Mouse (Mus musculus) inflammation-experienced regulatory T-cells, adult 6 months (primary cell): ENCODE data around the gene Inpp5f. TPM values are rescaled to one million over a fixed set of nuclear protein-coding genes. Genes with fewer than 3 reads are reported as not detected.
"Not testable (repeated sequence)": the region's sequence is repeated elsewhere in the genome, so short reads cannot be mapped to it uniquely, and the experiment has no call there.

Source experiments
- ATAC-seq: one replicate; pipeline ENCODE4 v1.8.0; 2017
- polyA plus RNA-seq, 3 experiments: library from polyadenylated mRNA; unstranded; fragments of 100-300 nt; shearing (Covaris generic); gene quantifications; one replicate each; pipeline ENCODE4 v1.2.1; 2017

Inpp5f gene
- polyA plus RNA-seq, 3 experiments from 2014 or later = 25.9 to 56.5 (median 44.2) TPM

DNA sequence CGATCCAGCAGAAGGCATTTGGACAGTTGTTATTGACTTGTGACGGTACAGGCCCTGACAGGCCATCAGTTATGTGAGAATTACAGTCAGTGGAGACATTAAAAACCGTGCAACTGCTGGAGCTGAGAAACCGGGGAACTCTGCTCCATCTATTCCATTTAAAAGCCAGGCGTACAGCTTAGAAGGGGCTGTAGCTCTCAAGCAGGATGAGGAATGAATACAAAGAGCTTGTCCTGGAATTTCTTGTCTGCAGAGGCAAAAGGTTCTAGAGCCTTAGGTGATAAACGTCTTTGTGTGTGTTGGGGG lies 18.2 kb upstream of the Inpp5f start:
- no peak for ATAC-seq

DNA sequence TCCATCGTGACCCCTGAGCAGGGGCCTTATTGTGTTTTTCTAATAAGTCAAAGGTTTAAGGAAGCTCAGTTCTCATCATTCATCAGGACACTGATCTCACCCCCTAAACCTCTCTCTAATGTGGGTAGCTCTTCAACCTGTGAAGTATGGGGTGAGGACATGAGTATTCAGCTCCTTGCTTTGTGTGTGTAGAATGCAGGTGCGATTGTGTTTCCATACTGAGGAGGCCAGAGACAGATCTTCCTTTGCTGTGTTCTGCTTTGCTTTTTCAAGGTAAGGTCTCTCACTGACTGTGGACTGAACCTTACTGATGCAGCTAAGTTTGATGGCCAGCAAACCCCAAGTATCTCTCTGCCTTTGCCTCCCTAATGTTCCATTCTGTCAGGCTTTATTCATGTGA lies 14.9 kb upstream of the Inpp5f start:
- ATAC-seq = no peak

DNA sequence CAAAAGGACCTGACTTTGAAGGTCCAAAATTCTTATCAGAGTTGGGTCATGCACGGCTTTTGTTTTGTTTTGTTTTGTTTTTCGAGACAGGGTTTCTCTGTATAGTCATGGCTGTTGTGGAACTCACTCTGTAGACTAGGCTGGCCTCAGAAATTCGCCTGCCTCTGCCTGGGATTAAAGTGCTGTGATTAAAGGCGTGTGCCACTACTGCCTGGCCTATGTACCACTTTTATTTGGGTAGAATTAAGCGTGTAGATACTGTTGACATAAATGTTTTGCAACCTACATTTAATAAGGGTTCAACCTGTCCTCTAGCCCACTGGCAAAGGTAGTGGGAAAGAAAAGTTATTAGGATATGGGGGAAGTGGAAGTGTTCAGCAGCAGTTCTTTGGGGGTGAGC lies 12.1 kb upstream of the Inpp5f start:
- no peak for ATAC-seq

DNA sequence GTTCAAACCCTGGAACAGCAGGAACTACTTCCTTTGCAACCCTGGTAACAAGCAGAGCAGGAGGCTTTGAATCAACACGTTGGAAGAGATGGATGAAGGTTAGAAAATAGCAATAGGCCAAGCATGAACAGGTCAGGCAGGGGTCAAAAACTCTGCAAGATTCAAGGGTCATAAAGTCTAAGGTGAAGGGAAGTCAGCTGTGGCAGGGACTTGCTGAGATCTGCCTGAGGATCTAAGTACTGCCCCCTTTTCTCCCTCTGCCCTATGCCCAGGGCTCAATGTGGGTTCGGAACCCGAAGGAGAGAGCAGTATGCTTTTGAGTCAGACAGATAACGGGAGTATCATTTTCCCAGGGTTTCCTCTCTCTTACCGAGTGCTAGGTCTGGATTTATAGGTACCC lies 9.3 kb upstream of the Inpp5f start:
- no peak for ATAC-seq

DNA sequence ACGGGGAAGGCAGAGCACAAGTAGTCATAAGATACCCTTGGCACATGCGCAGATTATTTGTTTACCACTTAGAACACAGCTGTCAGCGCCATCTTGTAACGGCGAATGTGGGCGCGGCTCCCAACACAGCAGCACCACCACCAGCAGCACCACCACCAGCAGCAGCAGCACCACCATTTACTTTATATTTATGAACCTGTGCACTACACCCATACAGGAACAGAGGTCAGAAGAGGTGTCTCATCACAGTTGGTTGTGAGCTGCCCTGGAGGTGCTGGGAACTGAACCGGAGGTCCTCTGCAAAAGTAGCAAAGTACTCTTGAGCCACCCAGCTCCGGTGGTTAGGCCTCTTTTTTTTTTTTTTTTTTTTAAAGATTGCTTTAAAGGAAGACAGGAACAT lies 1.2 kb upstream of the Inpp5f start:
- ATAC-seq = not testable (repeated sequence)

DNA sequence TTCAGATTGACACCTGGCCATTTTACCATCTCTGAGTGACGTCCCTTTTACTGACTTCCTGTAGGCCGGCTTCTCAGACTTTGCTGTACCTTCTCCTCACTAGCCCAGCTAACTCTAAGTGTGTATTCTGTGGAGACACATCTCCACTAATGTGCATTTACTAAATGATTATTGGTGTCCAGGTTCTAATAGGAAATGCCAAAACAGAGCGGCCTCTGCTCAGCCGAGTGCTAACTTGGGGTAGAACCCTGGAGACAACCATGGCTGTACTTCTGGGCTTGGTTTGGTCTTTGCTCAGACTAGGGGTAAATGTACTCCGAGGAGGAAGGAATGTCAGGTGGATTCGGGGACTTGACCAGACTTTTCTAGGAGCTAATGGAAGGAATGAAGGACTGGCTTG lies 638 bp upstream of the Inpp5f start:
- no peak for ATAC-seq

DNA sequence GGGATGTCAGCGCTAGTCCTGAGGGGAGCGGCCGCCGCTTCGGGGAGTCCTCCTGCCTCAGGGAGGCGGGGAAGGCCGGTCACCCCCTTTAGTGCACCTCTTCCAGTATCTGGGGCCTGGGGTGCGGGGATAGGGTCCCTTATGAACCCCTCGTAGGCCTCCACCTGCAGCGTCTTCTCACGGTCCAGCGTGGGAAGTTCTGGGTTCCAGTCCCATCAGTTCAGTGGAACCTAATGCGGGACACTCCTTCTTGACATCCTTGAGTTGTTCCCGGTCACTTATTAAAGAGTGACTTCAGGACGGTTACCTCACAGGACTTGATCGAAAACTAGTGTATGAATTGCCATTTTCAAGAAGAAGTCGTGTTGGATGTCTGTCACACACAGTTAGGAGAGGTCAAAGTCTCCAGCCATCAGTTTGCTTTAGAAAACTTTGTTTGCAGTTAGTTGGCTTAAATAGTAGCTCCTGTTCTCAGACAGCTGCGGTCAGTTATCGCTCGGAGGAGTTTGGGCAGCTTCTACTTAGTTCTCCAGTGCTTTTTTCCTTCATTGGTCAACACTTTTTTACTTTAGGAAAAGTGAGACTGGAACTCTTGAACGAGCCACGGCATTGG lies 777 bp downstream of the Inpp5f start:
- no peak for ATAC-seq

DNA sequence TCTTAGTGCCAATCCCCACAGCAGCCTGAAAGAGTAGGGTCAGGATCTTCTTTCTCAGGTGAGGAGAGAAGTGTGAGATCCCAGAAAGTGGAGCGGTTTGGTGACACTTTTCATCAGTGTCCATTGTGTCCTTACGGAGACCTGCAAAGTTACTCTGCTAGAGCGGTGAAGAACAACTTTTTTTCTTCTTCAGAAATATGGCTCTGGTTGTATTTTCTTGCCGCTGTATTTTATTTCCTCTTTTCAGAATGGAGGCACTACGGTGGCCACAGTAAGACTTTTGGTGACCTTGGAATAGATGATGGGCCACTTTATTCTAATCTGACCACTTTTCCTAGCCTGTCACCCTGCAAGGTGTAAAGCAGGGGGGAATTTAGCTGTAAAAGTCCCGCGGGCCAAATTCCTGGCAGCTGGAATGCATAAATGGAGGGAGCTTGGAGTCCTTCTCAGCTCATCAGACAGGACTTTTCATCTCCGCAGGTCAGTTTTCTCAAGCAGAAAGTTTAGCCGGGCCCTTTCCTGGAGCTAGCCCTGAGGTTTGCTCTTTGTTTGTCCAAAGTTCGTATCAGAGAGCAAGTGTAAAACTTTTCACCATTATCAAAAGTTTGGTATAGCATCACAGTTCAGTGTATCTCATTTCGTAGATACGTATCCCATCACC lies 1.5 kb downstream of the Inpp5f start:
- no peak for ATAC-seq

DNA sequence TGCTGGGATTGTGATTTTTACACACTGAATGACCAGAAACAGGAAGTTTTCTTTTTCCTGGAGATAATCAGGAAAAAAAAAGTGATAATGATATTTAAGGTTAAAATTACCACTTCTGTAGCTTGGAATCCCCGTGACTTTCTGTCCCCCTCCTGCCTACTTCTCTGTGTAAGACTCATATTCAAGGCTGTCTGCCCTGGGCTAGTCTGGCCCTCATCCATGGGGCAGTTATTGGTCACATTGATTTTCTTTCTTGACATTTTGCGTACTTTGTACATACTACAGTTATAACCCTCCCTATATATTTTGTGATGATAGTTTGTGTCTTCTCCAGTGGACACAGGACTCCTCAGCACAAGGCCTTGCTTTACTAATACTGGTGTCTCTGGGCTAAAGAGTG lies 2.5 kb downstream of the Inpp5f start:
- no peak for ATAC-seq

DNA sequence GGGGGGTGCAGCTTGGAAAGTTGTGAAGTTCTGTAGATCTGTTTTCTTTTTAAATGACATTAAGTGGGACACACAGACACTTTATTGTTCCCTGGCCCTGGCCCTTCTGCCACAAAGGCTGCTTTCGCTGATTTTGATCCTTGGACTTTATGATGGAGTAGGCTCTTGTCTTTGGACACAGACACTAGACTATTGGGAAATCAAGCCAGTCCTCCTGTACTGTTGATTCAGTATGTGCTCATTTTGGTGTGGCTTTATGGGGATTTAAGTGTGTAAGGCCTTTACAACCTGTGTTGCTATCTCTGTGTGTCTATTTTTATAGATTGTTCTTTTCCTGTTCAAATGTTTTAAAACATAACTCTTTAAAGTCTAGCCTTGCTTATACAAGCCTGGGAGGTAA lies 6.5 kb downstream of the Inpp5f start:
- ATAC-seq = no peak

DNA sequence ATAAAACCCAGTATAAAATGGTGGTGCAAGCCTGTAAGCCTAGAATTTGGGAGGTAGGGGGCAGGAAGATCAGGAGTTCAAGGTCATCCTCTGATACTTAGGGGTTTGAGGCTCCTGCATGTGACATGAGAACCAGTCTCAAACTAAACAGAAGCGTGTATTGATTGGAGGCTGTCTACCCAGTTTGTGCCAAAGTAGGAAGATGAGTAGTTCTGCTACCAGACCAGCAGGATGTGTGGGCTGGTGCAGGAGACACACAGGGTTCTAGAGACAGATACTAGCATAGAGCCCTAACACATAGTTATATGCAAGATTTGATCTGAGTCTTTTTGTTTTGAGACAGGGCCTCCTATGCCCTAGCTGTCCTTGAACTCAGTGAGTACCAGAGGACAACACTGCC lies 9.1 kb downstream of the Inpp5f start:
- ATAC-seq = peak; percentile 57

DNA sequence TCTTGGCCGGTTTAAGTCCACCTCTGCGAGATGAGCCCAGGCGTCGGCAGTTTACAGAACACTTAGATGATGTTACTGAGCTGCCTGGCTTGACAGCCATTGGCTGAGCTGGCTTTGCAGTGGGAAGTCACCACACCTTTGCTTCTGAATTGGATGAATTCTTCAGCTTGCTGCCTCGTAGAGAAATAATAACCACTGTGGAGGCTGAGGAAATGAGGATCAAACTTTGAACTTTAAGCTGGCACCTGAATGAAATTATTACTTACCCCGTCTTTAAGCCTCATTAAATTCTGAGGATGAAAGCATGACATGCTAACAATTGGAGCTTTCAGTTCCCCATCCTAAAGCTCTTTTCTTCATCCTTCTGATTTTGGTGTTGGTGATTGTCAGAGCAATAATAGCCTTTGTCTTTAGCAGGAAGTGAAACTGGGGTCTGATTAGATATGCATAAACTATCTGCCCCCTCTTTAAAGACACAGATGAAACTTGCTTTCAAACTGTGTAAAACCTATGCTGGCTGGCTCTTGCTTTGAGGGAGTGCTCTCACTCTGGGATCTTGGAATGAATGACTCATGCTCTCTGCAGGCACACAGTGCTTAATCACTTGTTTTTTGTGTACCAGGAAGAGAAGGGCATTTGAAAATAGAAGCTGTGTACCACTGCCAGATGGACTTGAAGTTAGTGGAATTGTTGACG lies 11.3 kb downstream of the Inpp5f start:
- peak; percentile 46 for ATAC-seq

DNA sequence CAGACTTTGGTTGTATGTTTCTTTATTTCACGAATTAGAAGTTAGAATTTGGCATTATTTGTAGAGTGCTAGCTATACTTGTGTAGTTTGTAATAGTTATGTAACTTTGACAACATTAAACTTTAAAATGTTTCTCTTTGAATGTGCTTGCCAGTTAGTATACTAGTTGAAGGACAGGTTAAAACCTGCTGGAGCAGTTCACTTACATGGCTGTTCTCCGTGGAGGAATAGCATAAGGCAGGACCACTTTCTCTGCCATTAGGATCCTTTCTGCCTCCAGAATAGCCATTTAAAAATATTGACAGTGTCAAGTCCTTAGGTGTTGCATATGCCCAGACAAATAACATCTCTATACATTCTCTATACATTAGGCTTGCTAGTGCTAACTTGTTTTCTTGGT lies 11.9 kb downstream of the Inpp5f start:
- ATAC-seq = no peak

DNA sequence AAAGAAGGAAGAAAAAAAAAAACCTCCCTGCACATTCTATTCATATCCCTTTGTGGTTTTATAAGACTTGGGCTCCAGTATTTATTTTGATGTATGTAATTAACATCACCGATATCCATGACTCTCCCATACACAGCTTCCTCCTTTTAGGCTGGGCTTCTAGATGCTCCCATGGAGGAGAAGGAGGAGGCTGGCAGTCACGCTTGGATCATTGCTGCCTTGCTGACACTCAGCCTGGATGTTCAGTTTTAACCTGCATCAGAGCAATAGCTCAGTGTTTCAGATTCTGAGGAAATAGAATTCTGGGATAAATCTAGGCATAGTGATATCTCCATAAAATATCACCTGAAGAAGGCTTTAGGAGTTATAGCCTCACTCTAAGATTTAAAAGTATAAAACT lies 14.3 kb downstream of the Inpp5f start:
- no peak for ATAC-seq

DNA sequence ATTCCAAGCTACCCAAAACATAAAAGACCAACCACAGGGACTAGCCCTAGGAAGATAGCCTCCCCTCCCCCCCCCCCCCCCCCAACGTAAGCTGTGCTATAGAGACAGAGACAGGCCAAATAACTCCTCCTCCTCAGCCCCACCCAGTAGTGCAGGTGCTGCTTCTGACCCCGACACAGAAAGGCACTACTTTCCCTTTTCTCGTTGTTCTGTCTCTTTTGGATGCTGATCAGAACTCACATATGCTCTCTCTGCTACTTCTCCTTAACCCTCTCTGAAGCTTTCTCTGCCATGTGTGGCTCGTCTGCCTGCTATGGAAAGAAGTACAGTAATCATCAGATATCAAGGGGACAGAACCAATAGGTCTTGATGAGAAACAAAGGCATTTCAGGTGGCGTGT lies 15.5 kb downstream of the Inpp5f start:
- ATAC-seq = no peak

DNA sequence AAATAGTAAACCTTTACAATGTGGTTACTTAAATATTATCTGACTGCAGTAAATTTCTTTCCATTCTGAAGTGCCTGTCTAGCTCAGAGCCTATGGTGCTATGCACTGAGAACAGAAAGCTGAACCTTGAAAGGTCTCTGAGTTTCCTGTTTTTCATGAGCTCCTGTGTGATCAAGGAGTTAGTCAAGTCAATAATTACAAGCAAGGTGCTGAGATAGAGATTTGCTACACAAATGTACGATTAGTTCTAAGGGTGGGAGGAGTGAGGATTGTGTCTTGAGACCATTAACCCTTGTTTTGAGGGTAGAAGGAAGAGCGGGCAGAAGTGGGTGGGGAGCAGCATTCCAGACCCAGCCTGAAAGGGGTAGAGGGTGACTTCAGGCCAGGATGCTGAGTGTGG lies 16.1 kb downstream of the Inpp5f start:
- ATAC-seq = peak; percentile 76

DNA sequence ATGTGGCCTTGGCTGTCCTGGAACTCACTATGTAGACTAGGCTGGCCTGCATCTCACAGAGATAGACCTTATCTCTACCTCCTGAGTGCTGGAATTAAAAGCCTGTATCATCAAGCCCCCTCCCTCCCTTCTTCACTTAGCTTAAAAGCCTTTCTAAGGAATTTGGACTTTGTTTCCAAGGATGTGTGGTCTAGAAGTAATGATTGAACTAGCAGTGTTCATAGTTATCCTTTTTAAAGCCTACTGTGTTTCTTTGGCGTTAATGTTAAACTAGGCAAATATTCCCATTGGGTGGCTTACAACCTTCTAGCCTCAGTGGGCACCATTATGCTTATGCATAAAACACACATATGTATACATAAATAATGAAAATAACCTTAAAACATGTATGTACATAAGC lies 16.6 kb downstream of the Inpp5f start:
- no peak for ATAC-seq

DNA sequence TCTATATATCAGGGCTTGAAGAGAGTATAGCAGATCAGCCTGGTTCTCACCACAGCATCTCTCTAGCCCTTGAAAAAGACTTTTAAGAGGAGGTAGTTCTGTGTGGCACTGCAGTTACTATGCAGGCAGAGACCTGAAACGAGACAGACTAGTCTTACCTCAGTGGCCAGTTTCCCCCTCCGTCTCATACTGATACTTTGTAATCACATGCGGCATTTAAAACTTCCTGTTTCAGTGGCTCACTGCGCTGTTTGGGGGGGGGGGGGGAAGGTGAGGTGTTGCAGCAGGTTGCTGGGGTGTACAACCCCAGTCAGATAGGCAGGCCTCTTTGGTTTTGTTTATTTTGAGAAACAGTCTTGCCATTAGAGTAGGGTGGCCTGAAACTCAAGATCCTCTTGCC lies 22.0 kb downstream of the Inpp5f start:
- peak; percentile 95 for ATAC-seq

DNA sequence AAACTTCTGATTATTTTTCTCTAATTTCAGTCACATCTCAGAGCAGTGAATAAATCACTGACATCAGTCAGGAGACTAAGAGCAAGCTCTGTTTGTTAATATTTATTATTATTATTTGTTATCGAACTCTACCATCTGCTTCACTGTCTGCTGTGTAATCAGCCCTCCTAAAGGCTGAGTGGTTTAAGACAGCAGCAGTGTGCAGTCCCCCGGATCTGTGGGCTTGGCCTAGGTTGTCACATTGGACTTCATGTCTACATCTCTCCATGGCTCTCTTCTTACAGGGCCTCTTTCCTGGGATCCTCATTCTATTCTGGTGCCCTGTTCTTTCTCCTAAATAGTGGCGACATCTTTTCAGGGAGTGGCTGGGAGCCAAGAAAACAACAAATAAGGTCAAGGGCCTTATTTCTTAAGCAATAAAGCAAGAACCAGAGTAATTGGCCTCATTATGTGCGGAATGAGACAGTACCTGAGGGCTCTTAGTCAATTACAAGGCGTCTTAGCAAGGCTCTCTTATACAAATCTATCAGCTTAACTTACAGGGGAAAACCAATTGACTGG lies 28.9 kb downstream of the Inpp5f start:
- no peak for ATAC-seq

DNA sequence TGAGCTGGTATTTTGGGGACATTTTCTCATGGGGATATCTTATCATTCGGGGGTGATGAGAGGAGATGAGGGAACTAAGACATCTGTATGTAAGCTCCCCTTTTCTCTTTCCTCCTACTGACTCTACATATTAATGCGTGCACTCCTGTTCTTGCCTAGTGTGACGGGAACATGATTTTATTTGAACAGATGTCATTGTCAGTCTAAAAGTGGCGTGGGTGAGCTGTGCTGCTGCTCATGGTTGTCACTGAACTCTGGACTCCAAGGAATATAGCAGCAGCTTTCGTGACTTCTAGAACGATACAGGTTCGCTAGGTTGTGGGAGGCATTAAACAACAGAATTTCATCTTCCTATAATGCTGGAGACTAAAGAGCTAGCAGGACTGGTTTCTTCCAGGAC lies 30.4 kb downstream of the Inpp5f start:
- no peak for ATAC-seq

DNA sequence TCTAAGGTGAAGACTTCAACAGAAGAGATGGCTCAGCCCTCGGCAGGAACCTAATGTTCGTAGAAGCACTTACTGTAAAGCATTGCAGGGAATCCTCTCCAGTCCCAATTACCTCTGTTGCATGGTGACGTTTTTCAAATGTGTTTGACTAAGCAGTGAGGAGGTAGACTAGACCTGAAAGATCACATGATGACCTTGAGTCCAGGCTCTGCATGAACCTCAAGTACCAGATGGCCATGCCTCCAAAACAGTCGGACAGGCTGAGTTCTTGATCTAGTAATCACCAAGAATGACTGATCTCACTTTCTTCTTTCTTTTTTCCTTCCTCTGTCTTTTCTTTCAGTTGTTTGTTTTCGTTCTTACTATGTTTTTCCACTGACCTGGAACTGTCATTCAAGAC lies 31.3 kb downstream of the Inpp5f start:
- ATAC-seq = no peak

DNA sequence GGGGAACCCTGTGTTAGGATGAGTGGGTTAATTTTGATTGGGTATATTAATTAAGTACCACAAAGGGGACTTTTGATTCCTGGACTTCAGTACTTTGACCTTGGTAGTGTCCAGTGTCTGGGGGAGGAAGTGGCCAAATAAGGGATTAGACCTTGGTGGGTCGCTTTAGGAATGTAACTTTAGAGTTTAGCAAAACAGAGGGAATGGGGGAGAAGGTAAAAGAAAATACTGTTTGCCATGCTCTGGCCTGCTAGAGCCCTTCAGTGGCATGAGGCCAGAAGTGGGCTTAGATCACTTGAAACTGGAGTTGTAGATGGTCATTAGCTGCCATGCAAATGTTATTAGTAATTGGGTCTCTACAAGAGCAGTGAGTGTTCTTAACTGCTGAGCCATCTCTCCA lies 45.8 kb downstream of the Inpp5f start:
- ATAC-seq = no peak

DNA sequence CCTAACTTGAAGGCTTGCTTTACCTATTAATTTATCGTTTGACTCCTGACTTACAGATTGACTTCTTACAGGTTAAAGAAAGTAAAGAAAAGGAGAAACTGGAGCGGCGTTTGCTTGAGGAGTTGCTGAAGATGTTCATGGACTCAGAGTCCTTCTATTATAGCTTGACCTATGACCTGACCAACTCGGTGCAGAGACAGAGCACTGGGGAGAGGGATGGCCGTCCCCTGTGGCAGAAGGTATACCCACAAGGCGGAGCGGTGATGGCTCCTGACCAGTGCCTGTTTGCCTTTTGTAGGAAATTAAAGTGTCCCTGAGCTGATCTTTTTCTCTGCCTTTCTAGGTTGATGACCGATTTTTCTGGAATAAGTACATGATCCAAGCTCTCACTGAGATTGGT lies 52.8 kb downstream of the Inpp5f start:
- ATAC-seq = no peak

DNA sequence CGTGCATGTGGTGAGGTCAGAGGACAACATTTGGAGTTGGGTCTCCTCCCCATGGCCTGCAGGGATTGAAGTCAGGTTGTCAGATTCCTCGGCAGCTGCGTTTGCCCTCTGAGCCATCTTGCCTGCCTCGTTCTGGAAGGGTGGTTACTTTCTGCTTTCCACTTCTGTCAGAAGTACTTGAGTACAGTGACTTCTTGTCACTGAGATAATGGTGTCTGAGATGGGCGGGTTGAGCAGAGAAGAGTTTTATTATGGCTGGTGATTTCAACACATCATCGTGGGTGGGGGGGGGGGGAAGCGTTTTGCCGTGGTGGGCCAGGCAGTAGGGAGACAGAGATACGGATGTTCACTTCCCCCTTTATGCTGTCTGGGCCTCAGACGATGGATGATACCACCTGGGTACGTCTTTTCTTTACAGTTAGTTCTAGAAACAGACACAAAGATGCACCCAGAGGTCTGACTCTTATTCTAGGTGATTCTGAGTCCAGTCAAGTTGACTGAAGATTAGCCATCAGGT lies 53.8 kb downstream of the Inpp5f start:
- ATAC-seq = no peak
